9 mouse cellular contexts compared by ENCODE assay signal in genomic region chr2:131949767-131950597, GRCm38 (mm10). TPM values are rescaled to one million over a fixed set of nuclear protein-coding genes. Genes with fewer than 3 reads are reported as not detected.
DNase-seq lines count a peak whose midpoint lies in the region; ATAC-seq and TF ChIP-seq lines count a peak whose summit lies in the region.
"Had no signal": no experiment of that assay in that cellular context is flagged by ENCODE, and none has a peak within 500 bp of the region (broad histone marks: within the 10 kb centered on the region; RNA-seq: fewer than 3 reads in every experiment).

No protein-coding gene starts in this region.

- H3K9me3 ChIP-seq in liver, embryonic 11.5 days (ENCODE audit: control insufficient read depth, low read length), result no peaks in the 10 kb centered on the region
- no peaks in the 10 kb centered on the region for H3K9me3 ChIP-seq in forebrain, embryonic 12.5 days
- no peaks in the 10 kb centered on the region for H3K9me3 ChIP-seq in hindbrain, embryonic 16.5 days (ENCODE audit: control insufficient read depth, low read length)
- no peaks in the 10 kb centered on the region for H3K9me3 ChIP-seq in liver, postnatal 0 days (ENCODE audit: low read length)
- no peaks in the 10 kb centered on the region for H3K9me3 ChIP-seq in neural tube, embryonic 14.5 days (ENCODE audit: control insufficient read depth, low read length)
- H3K9me3 ChIP-seq: liver, embryonic 13.5 days had no signal

- DNase-seq in liver, result peak; percentile 30
- no peak for DNase-seq in liver, embryonic 11.5 days (ENCODE audit: low spot score)
- DNase-seq in adrenal gland, postnatal 10 days, result peak; percentile 74
- no peak for DNase-seq in liver, postnatal 0 days
- DNase-seq in yolk sac, embryonic 10.5 days (ENCODE audit: low spot score), result no peak
- DNase-seq: liver, embryonic 13.5 days had no signal

- peaks cover 6% of the 10 kb centered on the region; the same call in 1 of the 2 replicates for H3K4me1 ChIP-seq in liver, embryonic 11.5 days (replicated peaks; ENCODE audit: control insufficient read depth, insufficient read depth, low read length)
- H3K4me1 ChIP-seq in forebrain, embryonic 12.5 days, result peaks cover 11% of the 10 kb centered on the region
- peaks cover 7% of the 10 kb centered on the region; the same call in 1 of the 2 replicates for H3K4me1 ChIP-seq in hindbrain, embryonic 16.5 days (ENCODE audit: control insufficient read depth, insufficient read depth, low read depth, low read length)
- H3K4me1 ChIP-seq in liver, postnatal 0 days (ENCODE audit: insufficient read depth), result peaks cover 3% of the 10 kb centered on the region; the same call in 1 of the 2 replicates
- no peaks in the 10 kb centered on the region for H3K4me1 ChIP-seq in neural tube, embryonic 14.5 days (ENCODE audit: control insufficient read depth, insufficient read depth, low read length)

- H3K36me3 ChIP-seq in liver, embryonic 11.5 days (ENCODE audit: control insufficient read depth, insufficient read depth, low read length), result no peaks in the 10 kb centered on the region
- no peaks in the 10 kb centered on the region for H3K36me3 ChIP-seq in forebrain, embryonic 12.5 days (replicated peaks)
- H3K36me3 ChIP-seq in hindbrain, embryonic 16.5 days (ENCODE audit: control insufficient read depth, insufficient read depth, low read length), result no peaks in the 10 kb centered on the region
- no peaks in the 10 kb centered on the region for H3K36me3 ChIP-seq in liver, postnatal 0 days (replicated peaks; ENCODE audit: insufficient read depth, low read length)
- no peaks in the 10 kb centered on the region for H3K36me3 ChIP-seq in neural tube, embryonic 14.5 days (ENCODE audit: control insufficient read depth, insufficient read depth, low read length)
- H3K36me3 ChIP-seq: liver, embryonic 13.5 days had no signal

- no peak overlapping the region for H3K27ac ChIP-seq in liver, embryonic 11.5 days (ENCODE audit: low read depth, low read length)
- H3K27ac ChIP-seq in forebrain, embryonic 12.5 days, result no peak overlapping the region
- no peak overlapping the region for H3K27ac ChIP-seq in hindbrain, embryonic 16.5 days (ENCODE audit: low read depth, low read length)
- H3K27ac ChIP-seq in liver, postnatal 0 days (ENCODE audit: low read depth), result no peak overlapping the region
- no peak overlapping the region for H3K27ac ChIP-seq in neural tube, embryonic 14.5 days (ENCODE audit: low read depth, low read length)
- H3K27ac ChIP-seq: liver, embryonic 13.5 days had no signal

- H3K4me2 ChIP-seq in liver, embryonic 11.5 days, result no peak overlapping the region
- no peak overlapping the region; the same call in 1 of the 2 replicates for H3K4me2 ChIP-seq in forebrain, embryonic 12.5 days
- no peak overlapping the region for H3K4me2 ChIP-seq in hindbrain, embryonic 16.5 days (ENCODE audit: low read length)
- no peak overlapping the region for H3K4me2 ChIP-seq in liver, postnatal 0 days (ENCODE audit: low read depth, low read length)
- no peak overlapping the region for H3K4me2 ChIP-seq in neural tube, embryonic 14.5 days (ENCODE audit: low read depth, low read length)
- H3K4me2 ChIP-seq: liver, embryonic 13.5 days had no signal

- H3K4me3 ChIP-seq in liver, embryonic 11.5 days (ENCODE audit: low read depth, low read length), result no peak overlapping the region
- H3K4me3 ChIP-seq in forebrain, embryonic 12.5 days (replicated peaks), result no peak overlapping the region
- no peak overlapping the region for H3K4me3 ChIP-seq in hindbrain, embryonic 16.5 days (ENCODE audit: low read length)
- H3K4me3 ChIP-seq in liver, postnatal 0 days (ENCODE audit: low read depth, low read length), result no peak overlapping the region
- H3K4me3 ChIP-seq in neural tube, embryonic 14.5 days (ENCODE audit: low read depth, low read length), result no peak overlapping the region
- H3K4me3 ChIP-seq: liver, embryonic 13.5 days had no signal

- TF ChIP-seq EP300 in liver, postnatal 0 days (IDR thresholded peaks at IDR 0.05; ENCODE audit: low read depth), result no peak

- H3K27me3 ChIP-seq in liver, embryonic 11.5 days (replicated peaks; ENCODE audit: control insufficient read depth, insufficient read depth, low read length), result peaks cover 37% of the 10 kb centered on the region
- H3K27me3 ChIP-seq in forebrain, embryonic 12.5 days, result peaks cover 47% of the 10 kb centered on the region
- peaks cover 11% of the 10 kb centered on the region for H3K27me3 ChIP-seq in hindbrain, embryonic 16.5 days (replicated peaks; ENCODE audit: control insufficient read depth, insufficient read depth, low read length)
- H3K27me3 ChIP-seq in liver, postnatal 0 days (ENCODE audit: insufficient read depth, low read length), result peaks cover 19% of the 10 kb centered on the region
- H3K27me3 ChIP-seq in neural tube, embryonic 14.5 days (ENCODE audit: control insufficient read depth, insufficient read depth, low read length), result peaks cover 11% of the 10 kb centered on the region

- 50% methylated on average over 9 of the region's 9 CpGs for WGBS in liver, embryonic 11.5 days
- 52% methylated on average over 9 of the region's 9 CpGs for WGBS in forebrain, embryonic 12.5 days
- WGBS in hindbrain, embryonic 16.5 days, result 49% methylated on average over 9 of the region's 9 CpGs
- WGBS in liver, postnatal 0 days (ENCODE audit: insufficient replicate concordance), result 45% methylated on average over 9 of the region's 9 CpGs
- WGBS in neural tube, embryonic 14.5 days, result 53% methylated on average over 9 of the region's 9 CpGs

- no peak for ATAC-seq in liver, embryonic 11.5 days (replicated peaks; ENCODE audit: low FRiP score)
- peak; percentile 42; the same call in 1 of the 2 replicates for ATAC-seq in forebrain, embryonic 12.5 days (ENCODE audit: low FRiP score)
- ATAC-seq in hindbrain, embryonic 16.5 days, result peak; percentile 37
- no peak for ATAC-seq in liver, postnatal 0 days
- peak; percentile 47; the same call in 1 of the 2 replicates for ATAC-seq in neural tube, embryonic 14.5 days (ENCODE audit: low read depth)

- no peak overlapping the region for H3K9ac ChIP-seq in liver, embryonic 11.5 days (ENCODE audit: low read depth, low read length)
- no peak overlapping the region for H3K9ac ChIP-seq in forebrain, embryonic 12.5 days
- H3K9ac ChIP-seq in hindbrain, embryonic 16.5 days (ENCODE audit: low read depth, low read length), result no peak overlapping the region
- H3K9ac ChIP-seq in liver, postnatal 0 days (replicated peaks), result no peak overlapping the region
- H3K9ac ChIP-seq in neural tube, embryonic 14.5 days (replicated peaks; ENCODE audit: low read depth, low read length), result no peak overlapping the region
- H3K9ac ChIP-seq: liver, embryonic 13.5 days had no signal

- TF ChIP-seq CTCF in liver, postnatal 0 days (IDR thresholded peaks at IDR 0.05; ENCODE audit: low read depth), result peak; percentile 73

RNA-seq across cellular contexts. Expression of gene Prnd, which starts 0.7 kb away (rescaled TPM):
- 1.6 and 2.5 TPM in 2 replicates for polyA plus RNA-seq in liver, embryonic 11.5 days (2014; fragmentation: Nextera tagmentation; extraction: Ambion mirVana)
- total RNA-seq in adrenal gland, postnatal 10 days (2021), result 10 to 100 TPM in 1 of 2 experiments, 1 to 10 TPM in 1; 6.3 to 15.8 TPM
- polyA plus RNA-seq in forebrain, embryonic 12.5 days (2016; fragmentation: Nextera tagmentation; extraction: Ambion mirVana), result 7.0 and 7.3 TPM in 2 replicates
- 8.1 and 12.7 TPM in 2 replicates for polyA plus RNA-seq in hindbrain, embryonic 16.5 days (2015; fragmentation: Nextera tagmentation; extraction: Ambion mirVana)
- 0.40 and 0.47 TPM in 2 replicates for polyA plus RNA-seq in liver, postnatal 0 days (2015; fragmentation: Nextera tagmentation; extraction: Ambion mirVana)
- 4.8 and 10.0 TPM in 2 replicates for polyA plus RNA-seq in neural tube, embryonic 14.5 days (2014; fragmentation: Nextera tagmentation; extraction: Ambion mirVana)

RNA-seq across cellular contexts. Expression of gene Prn, which starts 40.2 kb away (rescaled TPM):
- 0.25 TPM in 1 of 2 replicates, not detected in the other for polyA plus RNA-seq in liver, embryonic 11.5 days (2014; fragmentation: Nextera tagmentation; extraction: Ambion mirVana)
- not detected for total RNA-seq in adrenal gland, postnatal 10 days (2021)
- polyA plus RNA-seq in forebrain, embryonic 12.5 days (2016; fragmentation: Nextera tagmentation; extraction: Ambion mirVana), result not detected in 2 replicates
- 0.26 TPM in 1 of 2 replicates, not detected in the other for polyA plus RNA-seq in hindbrain, embryonic 16.5 days (2015; fragmentation: Nextera tagmentation; extraction: Ambion mirVana)
- not detected in 2 replicates for polyA plus RNA-seq in liver, postnatal 0 days (2015; fragmentation: Nextera tagmentation; extraction: Ambion mirVana)
- not detected in 2 replicates for polyA plus RNA-seq in neural tube, embryonic 14.5 days (2014; fragmentation: Nextera tagmentation; extraction: Ambion mirVana)
- polyA plus RNA-seq: liver, embryonic 13.5 days had no signal

RNA-seq across cellular contexts. Expression of gene Prnp, which starts 40.3 kb away (rescaled TPM):
- 32.6 and 33.3 TPM in 2 replicates for polyA plus RNA-seq in liver, embryonic 11.5 days (2014; fragmentation: Nextera tagmentation; extraction: Ambion mirVana)
- 10 to 100 TPM; 75.0 to 75.3 TPM for total RNA-seq in adrenal gland, postnatal 10 days (2021)
- 66.4 and 67.7 TPM in 2 replicates for polyA plus RNA-seq in forebrain, embryonic 12.5 days (2016; fragmentation: Nextera tagmentation; extraction: Ambion mirVana)
- polyA plus RNA-seq in hindbrain, embryonic 16.5 days (2015; fragmentation: Nextera tagmentation; extraction: Ambion mirVana), result 153 and 168 TPM in 2 replicates
- 19.5 and 20.2 TPM in 2 replicates for polyA plus RNA-seq in liver, postnatal 0 days (2015; fragmentation: Nextera tagmentation; extraction: Ambion mirVana)
- 99.9 and 104 TPM in 2 replicates for polyA plus RNA-seq in neural tube, embryonic 14.5 days (2014; fragmentation: Nextera tagmentation; extraction: Ambion mirVana)

Comparison
In these comparisons a context has a peak if more than half of its experiments do, and no peak if none do; other contexts are left out.
1. DNase-seq: peak in liver (single experiment) and adrenal gland, postnatal 10 days (single experiment); none in liver, embryonic 11.5 days (single experiment), liver, postnatal 0 days (single experiment) and yolk sac, embryonic 10.5 days (single experiment).
2. ATAC-seq: peak in forebrain, embryonic 12.5 days (single experiment), hindbrain, embryonic 16.5 days (single experiment) and neural tube, embryonic 14.5 days (single experiment); none in liver, embryonic 11.5 days (single experiment) and liver, postnatal 0 days (single experiment).